Comparison of ENCODE assay signal across 12 mouse cellular contexts in the genomic region with DNA sequence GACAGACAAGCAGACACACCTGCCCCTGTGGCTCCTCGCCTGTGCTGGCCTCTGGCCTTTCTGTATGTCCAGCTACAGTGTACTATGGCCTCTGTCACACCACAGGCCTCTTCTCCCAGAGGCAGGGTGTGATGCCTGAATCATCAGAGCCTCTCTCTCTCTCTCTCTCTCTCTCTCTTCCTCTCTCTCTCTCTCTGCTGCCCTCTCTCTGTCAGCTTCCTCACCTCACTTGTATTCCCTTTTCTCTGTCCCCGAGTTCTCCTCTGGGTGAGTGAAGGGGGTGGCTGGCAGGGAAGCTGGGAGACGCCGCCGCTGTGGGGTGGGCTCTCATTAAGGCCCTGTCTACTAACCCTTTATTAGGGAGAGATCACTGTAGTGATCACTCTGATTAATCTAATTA. TPM values are rescaled to one million over a fixed set of nuclear protein-coding genes. Genes with fewer than 3 reads are reported as not detected.
DNase-seq lines count a peak whose midpoint lies in the region; ATAC-seq lines count a peak whose summit lies in the region.
"Had no signal": no experiment of that assay in that cellular context is flagged by ENCODE, and none has a peak within 500 bp of the region (broad histone marks: within the 10 kb centered on the region; RNA-seq: fewer than 3 reads in every experiment).

No protein-coding gene starts in this region.

- H3K9me3 ChIP-seq in neural tube, embryonic 11.5 days (ENCODE audit: control insufficient read depth, low read length): no peaks in the 10 kb centered on the region
- H3K9me3 ChIP-seq in limb, embryonic 13.5 days: no peaks in the 10 kb centered on the region
- H3K9me3 ChIP-seq: kidney, embryonic 15.5 days; stomach, embryonic 15.5 days had no signal

- no peak overlapping the region for H3K4me3 ChIP-seq in neural tube, embryonic 11.5 days (ENCODE audit: low read depth, low read length)
- no peak overlapping the region for H3K4me3 ChIP-seq in limb, embryonic 13.5 days
- H3K4me3 ChIP-seq: kidney, embryonic 15.5 days had no signal

- H3K27ac ChIP-seq in neural tube, embryonic 11.5 days (ENCODE audit: low read depth, low read length): no peak overlapping the region
- H3K27ac ChIP-seq in limb, embryonic 13.5 days: no peak overlapping the region
- H3K27ac ChIP-seq: kidney, embryonic 15.5 days; macrophage; stomach, embryonic 15.5 days had no signal

- H3K4me1 ChIP-seq in neural tube, embryonic 11.5 days (ENCODE audit: control insufficient read depth, insufficient read depth, low read length): peaks cover 44% of the 10 kb centered on the region
- peaks cover 44% of the 10 kb centered on the region for H3K4me1 ChIP-seq in limb, embryonic 13.5 days

- ATAC-seq in cerebellum, adult (ENCODE audit: insufficient number of reproducible peaks, low FRiP score, low TSS enrichment): no peak
- ATAC-seq in neural tube, embryonic 11.5 days (ENCODE audit: insufficient read depth, low FRiP score, low TSS enrichment): no peak
- ATAC-seq in limb, embryonic 13.5 days (ENCODE audit: low FRiP score, low read depth): no peak

- 44% methylated on average over 5 of the region's 5 CpGs for WGBS in neural tube, embryonic 11.5 days
- WGBS in limb, embryonic 13.5 days: 54% methylated on average over 5 of the region's 5 CpGs

- intact Hi-C loops in heart, postnatal 10 days (cut with DNase I): no loop called here

- no peaks in the 10 kb centered on the region for H3K27me3 ChIP-seq in neural tube, embryonic 11.5 days (ENCODE audit: control insufficient read depth, insufficient read depth, low read length)
- H3K27me3 ChIP-seq in limb, embryonic 13.5 days: no peaks in the 10 kb centered on the region
- H3K27me3 ChIP-seq: kidney, embryonic 15.5 days; stomach, embryonic 15.5 days had no signal

- H3K9ac ChIP-seq in neural tube, embryonic 11.5 days (ENCODE audit: low read length): no peak overlapping the region
- peak overlapping the region; percentile 78; the same call in 1 of the 2 replicates for H3K9ac ChIP-seq in limb, embryonic 13.5 days
- H3K9ac ChIP-seq: kidney, embryonic 15.5 days; stomach, embryonic 15.5 days had no signal

- peaks cover 9% of the 10 kb centered on the region; the same call in 1 of the 2 replicates for H3K36me3 ChIP-seq in neural tube, embryonic 11.5 days (ENCODE audit: control insufficient read depth, insufficient read depth, low read length)
- peaks cover 43% of the 10 kb centered on the region for H3K36me3 ChIP-seq in limb, embryonic 13.5 days

- H3K4me2 ChIP-seq in neural tube, embryonic 11.5 days (ENCODE audit: low read depth): peak overlapping the region; percentile 2; the same call in 1 of the 2 replicates
- no peak overlapping the region for H3K4me2 ChIP-seq in limb, embryonic 13.5 days (replicated peaks)

- peak; percentile 11 for DNase-seq in cerebellum, adult 11 months
- no peak for DNase-seq in neural tube, embryonic 11.5 days (ENCODE audit: low spot score)
- DNase-seq in neural tube, embryonic 10.5 days (ENCODE audit: extremely low spot score, low spot score): no peak
- peak; percentile 48 for DNase-seq in thymus, postnatal 25 days
- DNase-seq in heart, postnatal 10 days: no peak
- DNase-seq in testis, postnatal 14 days (ENCODE audit: low spot score): no peak
- DNase-seq: embryo, embryonic 11 days had no signal

RNA-seq across cellular contexts. Expression of a gene that starts 2.9 kb away (rescaled TPM):
- polyA plus RNA-seq in neural tube, embryonic 11.5 days (2014; fragmentation: Nextera tagmentation; extraction: Ambion mirVana): 3.8 and 4.4 TPM in 2 replicates
- 2.9 and 4.0 TPM in 2 replicates for polyA plus RNA-seq in limb, embryonic 13.5 days (2015; fragmentation: Nextera tagmentation; extraction: Ambion mirVana)
- total RNA-seq in heart, postnatal 10 days (2021): 1 to 10 TPM; 1.6 to 1.7 TPM

RNA-seq across cellular contexts. Expression of a gene that starts 7.0 kb away (rescaled TPM):
- polyA plus RNA-seq in neural tube, embryonic 11.5 days (2014; fragmentation: Nextera tagmentation; extraction: Ambion mirVana): 73.9 and 75.6 TPM in 2 replicates
- polyA plus RNA-seq in limb, embryonic 13.5 days (2015; fragmentation: Nextera tagmentation; extraction: Ambion mirVana): 128 and 134 TPM in 2 replicates
- total RNA-seq in heart, postnatal 10 days (2021): 100 to 1,000 TPM; 279 to 287 TPM

RNA-seq across cellular contexts. Expression of a gene that starts 40.1 kb away (rescaled TPM):
- polyA plus RNA-seq in neural tube, embryonic 11.5 days (2014; fragmentation: Nextera tagmentation; extraction: Ambion mirVana): 71.1 and 71.2 TPM in 2 replicates
- 26.5 and 27.2 TPM in 2 replicates for polyA plus RNA-seq in limb, embryonic 13.5 days (2015; fragmentation: Nextera tagmentation; extraction: Ambion mirVana)
- 10 to 100 TPM; 13.4 to 17.4 TPM for total RNA-seq in heart, postnatal 10 days (2021)

RNA-seq across cellular contexts. Expression of a gene that starts 48.9 kb away (rescaled TPM):
- polyA plus RNA-seq in neural tube, embryonic 11.5 days (2014; fragmentation: Nextera tagmentation; extraction: Ambion mirVana): 10.0 and 10.7 TPM in 2 replicates
- 11.7 and 11.8 TPM in 2 replicates for polyA plus RNA-seq in limb, embryonic 13.5 days (2015; fragmentation: Nextera tagmentation; extraction: Ambion mirVana)
- total RNA-seq in heart, postnatal 10 days (2021): 10 to 100 TPM; 26.2 to 41.3 TPM

RNA-seq across cellular contexts. Expression of a gene that starts 49.1 kb away (rescaled TPM):
- polyA plus RNA-seq in neural tube, embryonic 11.5 days (2014; fragmentation: Nextera tagmentation; extraction: Ambion mirVana): 11.4 and 11.5 TPM in 2 replicates
- 35.3 and 36.0 TPM in 2 replicates for polyA plus RNA-seq in limb, embryonic 13.5 days (2015; fragmentation: Nextera tagmentation; extraction: Ambion mirVana)
- total RNA-seq in heart, postnatal 10 days (2021): 1 to 10 TPM; 2.8 to 3.1 TPM

Comparison
In these comparisons a context has a peak if more than half of its experiments do, and no peak if none do; other contexts are left out.
1. DNase-seq: peak in cerebellum, adult 11 months (single experiment) and thymus, postnatal 25 days (single experiment); none in neural tube, embryonic 11.5 days (single experiment), neural tube, embryonic 10.5 days (single experiment), heart, postnatal 10 days (0 of 2) and testis, postnatal 14 days (single experiment).